Mouse (Mus musculus) lung, postnatal 0 days (tissue): ENCODE results near the gene Rassf3. TPM values are rescaled to one million over a fixed set of nuclear protein-coding genes. Genes with fewer than 3 reads are reported as not detected.

ENCODE experiments used
- ATAC-seq: fragments of 200-750 bp; cut with Nextera tagmentation; 2 replicates; pipeline ENCODE4 v1.8.0; 2017; ENCODE audit warnings: moderate library complexity
- DNase-seq: peaks from one replicate; pipeline ENCODE4 v3.0.0-alpha.2; 2016; ENCODE audit warnings: low spot score
- H3K27ac ChIP-seq: fragments of 300-500 bp; sonication (generic); 2 replicates; pipeline ENCODE4 v1.5.1; 2014; ENCODE audit warnings: antibody characterized with exemption, mild to moderate bottlenecking, low read length, mixed read lengths
- H3K27me3 ChIP-seq: fragments of 300-500 bp; sonication (generic); replicated peaks from 2 replicates; pipeline ENCODE4 v1.6.1; 2014; ENCODE audit warnings: low read length, mixed read lengths; ENCODE audit not compliant: insufficient read depth
- H3K36me3 ChIP-seq: fragments of 300-500 bp; sonication (generic); 2 replicates; pipeline ENCODE4 v1.6.1; 2014; ENCODE audit warnings: low read length, mixed read lengths; ENCODE audit not compliant: insufficient read depth
- H3K4me1 ChIP-seq: fragments of 300-500 bp; sonication (generic); 2 replicates; pipeline ENCODE4 v1.6.1; 2014; ENCODE audit warnings: antibody characterized with exemption, low read depth, low read length, mixed read lengths; ENCODE audit not compliant: insufficient read depth
- H3K4me2 ChIP-seq: fragments of 300-500 bp; sonication (generic); replicated peaks from 2 replicates; pipeline ENCODE4 v1.6.1; 2014; ENCODE audit warnings: low read depth, mild to moderate bottlenecking, low read length, moderate library complexity, mixed read lengths
- H3K4me3 ChIP-seq: fragments of 300-500 bp; sonication (generic); 2 replicates; pipeline ENCODE4 v1.5.1; 2014; ENCODE audit warnings: low read depth, low read length
- H3K9ac ChIP-seq: fragments of 300-500 bp; sonication (generic); replicated peaks from 2 replicates; pipeline ENCODE4 v1.6.1; 2014; ENCODE audit warnings: low read depth, mild to moderate bottlenecking
- H3K9me3 ChIP-seq: fragments of 300-500 bp; sonication (generic); 2 replicates; pipeline ENCODE4 v1.6.1; 2016; ENCODE audit warnings: low read length, mixed read lengths
- CTCF ChIP-seq: IDR thresholded peaks from 2 replicates; pipeline ENCODE4 v1.5.1; 2016; ENCODE audit warnings: antibody characterized with exemption, mild to moderate bottlenecking
- EP300 ChIP-seq: IDR thresholded peaks from 2 replicates; pipeline ENCODE4 v1.6.1; 2016; ENCODE audit warnings: antibody characterized with exemption, mild to moderate bottlenecking, control low read depth
- WGBS: fragments of 180-500 bp; shearing (Covaris S2); extraction: QIAGEN DNeasy Blood & Tissue Kit; methylation state at CpG from one replicate; pipeline ENCODE4 v1.1.7; 2014; 5-methylcytosine and 5-hydroxymethylcytosine counted together
- polyA plus RNA-seq: library from polyadenylated mRNA; unstranded; fragments of >200 nt; fragmentation: Nextera tagmentation; extraction: Ambion mirVana; gene quantifications from 2 replicates; pipeline ENCODE4 v1.2.1, GENCODE M21; 2015

Gene Rassf3
- polyA plus RNA-seq, 1 experiment from 2014 or later, result 22.9 TPM

DNA sequence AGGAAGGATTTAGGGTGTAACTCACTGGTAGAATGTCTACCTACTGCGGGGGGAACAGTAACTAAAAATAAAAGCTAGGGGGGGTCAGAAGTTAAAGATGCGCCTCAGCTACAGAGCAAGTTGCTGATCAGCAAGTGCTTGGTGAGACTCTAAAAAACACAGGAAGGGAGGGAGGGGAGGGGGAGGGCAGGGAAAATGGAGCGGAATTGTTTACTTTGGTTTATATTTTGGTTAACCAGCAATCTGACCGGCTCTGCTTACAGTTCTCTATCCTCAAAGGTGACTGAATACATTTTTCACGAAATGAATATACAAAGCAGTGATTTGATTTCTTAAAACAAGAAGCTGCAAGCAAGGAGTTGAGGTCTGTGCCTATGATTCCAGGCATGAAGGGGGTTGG lies 7.2 kb downstream of the Rassf3 start:
- Histone ChIP-seq H3K9me3 (no peaks in the 10 kb centered on the region), H3K4me3 (no peak overlapping the region), H3K4me1 (peaks cover 31% of the 10 kb centered on the region), H3K27me3 (no peaks in the 10 kb centered on the region), H3K4me2 (no peak overlapping the region), H3K36me3 (no peaks in the 10 kb centered on the region), H3K9ac (no peak overlapping the region), H3K27ac (no peak overlapping the region)
- WGBS, result 21% methylated on average over 5 of the region's 5 CpGs
- TF ChIP-seq EP300 (no peak), CTCF (no peak)
- ATAC-seq (no peak), DNase-seq (no peak)

DNA sequence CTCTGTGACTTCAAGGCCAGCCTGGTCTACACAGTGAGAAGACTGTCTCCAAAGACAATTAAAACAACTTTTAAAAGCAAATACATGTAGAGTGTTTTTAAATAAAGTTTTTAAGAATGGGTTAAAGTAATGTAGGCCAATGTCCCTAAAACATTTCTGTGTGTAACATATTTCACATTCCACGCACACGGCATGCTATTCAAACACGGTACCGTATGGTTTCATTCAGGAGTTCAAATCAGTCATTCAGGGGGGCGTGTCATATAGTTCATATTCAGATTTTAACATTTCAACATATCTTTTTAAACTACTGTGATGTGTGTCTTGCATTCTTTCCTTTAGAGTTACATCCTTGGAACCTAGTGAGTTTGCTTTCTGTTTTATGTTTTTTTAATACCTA lies 7.9 kb downstream of the Rassf3 start:
- Histone ChIP-seq H3K9ac (no peak overlapping the region), H3K4me1 (peaks cover 27% of the 10 kb centered on the region; the same call in 1 of the 2 replicates), H3K4me2 (no peak overlapping the region), H3K4me3 (no peak overlapping the region), H3K9me3 (no peaks in the 10 kb centered on the region), H3K27me3 (no peaks in the 10 kb centered on the region), H3K36me3 (no peaks in the 10 kb centered on the region), H3K27ac (no peak overlapping the region)
- DNase-seq (peak; percentile 39), ATAC-seq (no peak)
- TF ChIP-seq CTCF, result no peak
- WGBS, result 44% methylated on average over 5 of the region's 5 CpGs

DNA sequence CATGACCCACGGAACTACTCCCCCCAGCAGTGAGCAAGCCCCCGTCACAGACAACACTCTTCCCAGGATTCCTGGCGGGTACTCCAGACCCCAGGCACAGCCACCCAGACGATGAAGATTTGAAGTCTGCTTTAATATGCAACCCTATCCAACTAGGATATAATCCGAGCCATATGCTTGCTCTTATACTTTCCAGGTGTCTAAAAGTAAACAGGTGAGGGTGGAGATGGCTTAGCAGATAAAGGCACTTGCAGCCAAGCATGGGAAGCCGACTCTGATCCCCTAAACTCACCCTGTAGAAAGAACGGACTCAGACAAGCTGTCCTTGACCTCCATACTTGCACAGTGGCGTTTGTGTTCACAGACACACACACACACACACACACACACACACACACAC lies 8.4 kb downstream of the Rassf3 start:
- no peak for ATAC-seq

DNA sequence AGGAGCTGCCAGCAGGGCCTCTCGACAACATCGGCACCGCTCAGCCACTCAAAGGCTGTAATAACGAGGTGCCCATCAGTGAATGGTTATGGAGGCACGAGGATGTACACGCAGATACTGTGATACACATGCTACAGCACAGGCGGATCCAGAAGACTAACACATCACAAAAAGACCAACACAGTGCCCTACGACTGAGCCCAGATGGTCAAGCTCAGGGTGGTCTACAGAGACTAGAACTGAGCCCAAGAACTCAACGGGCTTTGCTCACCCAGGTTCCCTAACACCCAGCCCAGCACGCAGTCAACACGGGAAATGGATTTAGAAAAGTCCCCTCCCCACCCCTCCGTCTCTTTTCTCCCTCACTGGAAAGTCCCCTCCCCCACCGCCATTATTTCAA lies 9.1 kb downstream of the Rassf3 start:
- ATAC-seq, result no peak
- Histone ChIP-seq H3K27ac (no peak overlapping the region), H3K27me3 (no peaks in the 10 kb centered on the region), H3K9ac (no peak overlapping the region), H3K9me3 (no peaks in the 10 kb centered on the region), H3K4me1 (peaks cover 24% of the 10 kb centered on the region; the same call in 1 of the 2 replicates), H3K36me3 (no peaks in the 10 kb centered on the region), H3K4me3 (no peak overlapping the region), H3K4me2 (no peak overlapping the region)
- no peak for DNase-seq
- 75% methylated on average over 13 of the region's 13 CpGs for WGBS
- TF ChIP-seq EP300 (no peak), CTCF (no peak)

More for the DNA sequence above, 8.4 kb downstream of the Rassf3 start:
- no peak for DNase-seq
- Histone ChIP-seq H3K4me2 (no peak overlapping the region), H3K36me3 (no peaks in the 10 kb centered on the region), H3K27me3 (no peaks in the 10 kb centered on the region), H3K4me1 (peaks cover 23% of the 10 kb centered on the region; the same call in 1 of the 2 replicates), H3K9me3 (no peaks in the 10 kb centered on the region), H3K27ac (no peak overlapping the region), H3K9ac (no peak overlapping the region), H3K4me3 (no peak overlapping the region)
- 51% methylated on average over 8 of the region's 8 CpGs for WGBS
- TF ChIP-seq CTCF (no peak), EP300 (no peak)

DNA sequence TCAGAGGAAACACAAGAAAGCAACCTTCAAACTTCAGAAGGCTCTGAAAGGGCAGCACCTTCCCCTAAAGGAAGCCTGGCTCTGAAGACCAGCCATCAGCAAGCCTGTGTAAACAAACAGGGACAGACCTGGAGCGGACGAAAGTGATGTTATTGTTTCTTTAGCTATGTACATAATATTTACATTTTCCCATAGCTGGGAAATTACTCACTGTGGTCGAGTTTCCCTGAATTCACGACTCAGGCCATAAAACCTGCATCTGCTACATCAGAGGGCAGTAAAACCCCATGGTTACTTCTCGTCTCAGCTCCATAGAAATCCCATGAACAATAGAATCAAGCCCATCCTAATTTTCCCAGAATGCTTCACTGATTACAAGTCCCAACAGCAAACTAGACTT lies 11.1 kb downstream of the Rassf3 start:
- Histone ChIP-seq H3K4me2 (no peak overlapping the region), H3K27ac (peak overlapping the region; percentile 34; the same call in 1 of the 2 replicates), H3K4me1 (peaks cover 20% of the 10 kb centered on the region; the same call in 1 of the 2 replicates), H3K36me3 (no peaks in the 10 kb centered on the region), H3K9me3 (no peaks in the 10 kb centered on the region), H3K27me3 (no peaks in the 10 kb centered on the region), H3K4me3 (no peak overlapping the region), H3K9ac (no peak overlapping the region)
- TF ChIP-seq EP300 (0 out of 2 replicates have a peak, but pooled peaks have one; percentile 60), CTCF (peak; percentile 29; the same call in 1 of the 2 replicates)
- 27% methylated on average over 5 of the region's 5 CpGs for WGBS
- DNase-seq (peak; percentile 35), ATAC-seq (peak; percentile 12; the same call in 1 of the 2 replicates)

DNA sequence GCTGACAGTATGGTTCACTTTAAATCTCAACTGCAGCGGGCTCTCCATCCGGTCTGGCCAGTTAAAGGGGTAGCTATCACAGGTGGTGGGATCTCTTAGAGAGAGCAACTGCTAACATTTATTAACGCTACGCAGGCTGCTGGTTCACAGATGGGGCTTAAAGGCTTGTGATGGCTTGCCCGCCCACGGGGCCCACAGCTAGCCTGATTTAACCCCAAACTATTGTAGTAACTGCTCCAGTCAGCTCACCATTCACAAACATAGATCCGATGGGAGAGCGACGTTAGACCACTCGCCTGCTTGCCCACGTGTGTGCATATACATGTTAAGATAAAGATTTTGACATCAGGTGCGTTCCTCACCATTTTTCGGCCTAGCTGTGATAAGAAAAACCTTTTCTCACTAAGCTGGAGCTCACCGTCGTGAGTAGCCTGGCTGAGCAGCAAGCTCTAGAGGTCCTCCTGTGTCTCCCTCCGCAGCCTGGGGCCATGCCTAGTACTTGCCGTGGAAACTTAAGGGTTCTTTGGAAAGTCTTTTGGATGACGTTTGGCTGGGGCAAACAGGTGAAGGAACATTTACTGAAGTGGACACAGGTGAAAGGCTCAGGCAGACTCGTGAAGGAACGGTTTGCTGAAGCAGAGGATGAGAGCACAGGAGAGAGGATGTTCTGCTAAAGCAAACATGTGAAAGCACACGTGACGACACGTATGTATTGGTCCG lies 13.8 kb downstream of the Rassf3 start:
- H3K9ac ChIP-seq, result no peak overlapping the region
- H3K36me3 ChIP-seq, result no peaks in the 10 kb centered on the region
- ATAC-seq (0 out of 2 replicates have a peak, but pooled peaks have one; percentile 20), DNase-seq (peak; percentile 62)
- H3K27ac ChIP-seq, result peak overlapping the region; percentile 81
- H3K4me1 ChIP-seq, result peaks cover 10% of the 10 kb centered on the region; the same call in 1 of the 2 replicates
- H3K4me2 ChIP-seq, result peak overlapping the region; percentile 36; the same call in 1 of the 2 replicates
- TF ChIP-seq EP300 (no peak), CTCF (no peak)
- H3K4me3 ChIP-seq, result no peak overlapping the region
- no peaks in the 10 kb centered on the region for H3K27me3 ChIP-seq
- H3K9me3 ChIP-seq, result no peaks in the 10 kb centered on the region
- WGBS, result 52% methylated on average over 24 of the region's 24 CpGs
